Mouse (Mus musculus) brain, embryonic 14.5 days (tissue): ENCODE results near the gene Abhd10.

Experiments used
- CTCF ChIP-seq: fragments of 200-500 bp; IDR thresholded peaks from 2 replicates; pipeline ENCODE4 v1.5.1; 2012; ENCODE audit warnings: inconsistent platforms, mild to moderate bottlenecking, moderate library complexity, borderline replicate concordance; ENCODE audit not compliant: insufficient read depth, insufficient read length; ENCODE audit errors: extremely low read depth
- POLR2A ChIP-seq: fragments of 200-500 bp; IDR thresholded peaks from 2 replicates; pipeline ENCODE4 v1.6.1; 2012; ENCODE audit warnings: mild to moderate bottlenecking, inconsistent platforms, borderline replicate concordance; ENCODE audit not compliant: poor library complexity, insufficient read depth, insufficient read length, severe bottlenecking; ENCODE audit errors: extremely low read depth

DNA sequence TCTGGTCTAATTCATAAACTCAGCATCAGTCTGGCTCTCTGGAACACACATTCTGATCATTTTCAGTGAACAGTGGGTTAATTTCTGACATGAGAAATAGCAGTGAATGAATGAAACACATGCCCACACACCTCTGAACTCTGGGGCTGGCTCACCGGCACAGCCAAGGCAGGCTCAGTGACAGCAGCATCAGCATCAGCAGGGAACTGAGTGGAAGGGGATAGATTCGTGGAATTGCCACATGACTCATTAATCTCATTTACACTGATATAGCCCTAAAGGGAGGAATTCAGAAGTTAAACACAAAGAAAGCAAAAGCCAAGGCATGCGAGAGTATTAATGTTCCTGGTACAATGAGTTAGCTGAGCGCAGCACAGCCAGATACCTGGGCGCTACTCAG is 32.1 kb upstream of the Abhd10 start:
- no peak for TF ChIP-seq CTCF
- no peak for TF ChIP-seq POLR2A
